Mouse (Mus musculus) small intestine, adult 2 months (tissue): ENCODE measurements around the gene Tef. TPM values are rescaled to one million over a fixed set of nuclear protein-coding genes. Genes with fewer than 3 reads are reported as not detected.

Source experiments
- H3K27ac ChIP-seq: fragments of 200-500 bp; 2 replicates; pipeline ENCODE4 v1.5.1; 2012; ENCODE audit warnings: low read depth, low read length, control low read depth, inconsistent platforms; ENCODE audit not compliant: insufficient read depth
- H3K27me3 ChIP-seq: fragments of 200-500 bp; 2 replicates; pipeline ENCODE4 v1.6.1; 2012; ENCODE audit warnings: mild to moderate bottlenecking, moderate library complexity, low read length, inconsistent platforms; ENCODE audit not compliant: control insufficient read depth, insufficient read depth
- H3K36me3 ChIP-seq: fragments of 200-500 bp; 2 replicates; pipeline ENCODE4 v1.6.1; 2012; ENCODE audit warnings: mild to moderate bottlenecking, low read length, control low read depth, inconsistent platforms; ENCODE audit not compliant: control insufficient read depth, insufficient read depth
- H3K4me1 ChIP-seq: fragments of 200-500 bp; 2 replicates; pipeline ENCODE4 v1.6.1; 2012; ENCODE audit warnings: low read length, inconsistent platforms, mixed read lengths; ENCODE audit not compliant: control insufficient read depth, insufficient read depth, insufficient read length
- H3K4me3 ChIP-seq: fragments of 200-500 bp; 2 replicates; pipeline ENCODE4 v1.5.1; 2012; ENCODE audit warnings: low read depth, mild to moderate bottlenecking, control low read depth, inconsistent platforms, low read length, moderate library complexity
- CTCF ChIP-seq: fragments of 200-500 bp; IDR thresholded peaks from 2 replicates; pipeline ENCODE4 v1.5.1; 2012; ENCODE audit warnings: low read depth, mild to moderate bottlenecking, control low read depth, inconsistent platforms, low read length, moderate library complexity, mixed read lengths; ENCODE audit not compliant: insufficient replicate concordance, insufficient read length; ENCODE audit errors: extremely low read depth
- POLR2A ChIP-seq: fragments of 200-500 bp; IDR thresholded peaks from 2 replicates; pipeline ENCODE4 v1.6.1; 2012; ENCODE audit warnings: low read depth, mild to moderate bottlenecking, control low read depth, inconsistent platforms, low read length, moderate library complexity
- WGBS: fragments of 180-500 bp; shearing (Covaris S2); methylation state at CpG from one replicate; pipeline ENCODE4 v1.1.7; 2018; 5-methylcytosine and 5-hydroxymethylcytosine counted together
- polyA plus RNA-seq: library from polyadenylated mRNA; depleted of rRNA; stranded (reverse); fragments of >200 nt; gene quantifications from 2 replicates; pipeline ENCODE4 v1.2.3, GENCODE M21; 2012

The Tef gene
- polyA plus RNA-seq, 1 experiment = 9.4 TPM

DNA sequence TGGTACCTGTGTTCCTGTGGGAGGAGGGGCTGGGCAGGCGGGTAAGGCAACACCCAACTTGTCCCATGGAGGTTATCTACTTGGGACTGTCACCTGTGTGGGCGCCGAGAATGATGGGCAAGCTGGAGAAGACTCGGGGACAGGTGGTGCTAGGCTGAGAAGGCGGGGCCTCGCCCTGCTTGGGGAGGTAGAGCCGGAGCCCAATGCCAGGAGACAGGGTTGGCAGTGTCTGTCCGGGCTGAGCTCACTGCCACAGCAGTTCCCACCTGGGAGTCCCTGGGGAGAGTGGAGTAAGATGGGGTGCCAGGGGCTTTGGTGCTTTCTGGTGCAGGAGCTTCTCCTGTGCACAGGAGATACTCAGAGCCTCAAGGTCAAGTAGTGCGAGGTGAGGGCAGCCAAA, 46.9 kb downstream of the Tef start:
- Histone ChIP-seq H3K27ac (no peak overlapping the region), H3K27me3 (no peaks in the 10 kb centered on the region), H3K4me1 (peaks cover 21% of the 10 kb centered on the region), H3K4me3 (no peak overlapping the region), H3K36me3 (peaks cover 54% of the 10 kb centered on the region)
- WGBS = 48% methylated on average over 9 of the region's 9 CpGs
- TF ChIP-seq POLR2A (no peak), CTCF (no peak)

DNA sequence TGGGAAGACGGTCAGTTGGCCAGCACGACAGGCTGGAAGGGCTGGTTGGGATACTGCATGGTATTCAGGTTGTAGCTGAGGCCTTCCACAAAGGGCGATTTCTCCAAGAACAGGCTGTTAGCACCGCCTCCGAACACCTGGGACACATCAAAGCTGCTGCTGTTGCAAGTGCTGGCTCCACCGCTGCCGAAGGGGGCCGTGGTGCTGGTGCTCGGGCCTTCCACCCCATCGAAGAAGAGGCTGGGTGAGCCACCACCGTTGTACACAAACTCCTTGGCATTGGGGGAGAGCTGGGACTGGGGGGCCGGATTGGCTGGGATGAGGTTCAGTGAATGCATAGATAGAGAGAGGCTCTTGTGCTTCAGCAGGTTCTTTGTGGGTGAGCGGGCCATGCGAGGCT, 48.5 kb downstream of the Tef start:
- no peaks in the 10 kb centered on the region for H3K27me3 ChIP-seq
- H3K27ac ChIP-seq = no peak overlapping the region
- H3K4me1 ChIP-seq = peaks cover 20% of the 10 kb centered on the region
- TF ChIP-seq POLR2A (no peak), CTCF (no peak)
- peaks cover 59% of the 10 kb centered on the region for H3K36me3 ChIP-seq
- WGBS = 83% methylated on average over 14 of the region's 14 CpGs
- H3K4me3 ChIP-seq = no peak overlapping the region

DNA sequence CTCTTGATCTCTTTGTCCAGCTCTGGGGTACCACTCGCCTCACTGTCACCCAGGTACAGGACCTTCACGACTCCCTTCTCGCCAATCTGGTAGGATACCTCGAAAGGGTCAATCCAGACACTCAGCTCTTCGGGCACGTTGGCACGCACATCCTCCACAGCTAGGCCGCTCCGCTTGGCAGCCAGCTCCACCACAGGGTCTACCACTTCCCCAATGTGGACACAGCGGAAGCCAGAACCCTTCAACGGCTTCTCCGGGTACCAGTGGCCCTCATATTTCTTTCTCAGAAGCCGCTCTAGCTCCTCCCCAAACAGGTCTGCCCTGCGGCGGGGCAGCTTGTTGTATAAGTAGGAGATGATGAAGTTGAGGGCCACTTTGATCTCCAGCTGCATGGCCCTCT, 49.2 kb downstream of the Tef start:
- Histone ChIP-seq H3K27ac (no peak overlapping the region), H3K27me3 (no peaks in the 10 kb centered on the region), H3K4me3 (no peak overlapping the region), H3K36me3 (peaks cover 59% of the 10 kb centered on the region), H3K4me1 (peaks cover 16% of the 10 kb centered on the region)
- 88% methylated on average over 15 of the region's 15 CpGs for WGBS
- TF ChIP-seq CTCF = no peak
- no peak for TF ChIP-seq POLR2A

DNA sequence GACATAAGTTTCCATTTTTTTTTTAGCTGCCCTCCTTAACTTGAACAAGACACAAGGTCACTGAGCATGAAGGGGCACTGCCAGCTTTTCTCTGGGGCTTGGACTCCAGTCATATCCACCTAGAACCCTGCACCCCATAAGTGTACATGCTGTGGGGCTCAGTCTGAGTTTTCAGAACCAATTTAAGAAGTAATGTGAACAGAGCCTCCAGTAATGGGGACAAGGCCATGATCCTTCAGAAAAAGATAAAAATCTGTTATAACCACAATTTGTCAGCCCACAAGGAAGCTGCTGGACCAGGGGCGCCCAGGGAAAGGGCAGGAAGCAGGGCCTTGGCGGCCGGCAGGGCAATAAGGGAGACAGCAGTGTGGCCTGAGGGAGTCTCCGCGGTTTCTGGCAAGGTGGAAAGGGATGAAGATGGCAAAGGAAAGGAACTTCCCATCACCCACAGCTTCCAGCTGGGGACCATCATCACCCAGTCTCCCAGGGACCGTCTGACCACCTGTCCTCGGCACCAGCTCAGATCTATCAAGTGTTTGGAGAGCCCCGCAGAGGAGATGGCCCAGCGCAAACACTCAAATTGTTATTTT, 50.3 kb downstream of the Tef start:
- Histone ChIP-seq H3K4me3 (no peak overlapping the region), H3K4me1 (peaks cover 11% of the 10 kb centered on the region)

DNA sequence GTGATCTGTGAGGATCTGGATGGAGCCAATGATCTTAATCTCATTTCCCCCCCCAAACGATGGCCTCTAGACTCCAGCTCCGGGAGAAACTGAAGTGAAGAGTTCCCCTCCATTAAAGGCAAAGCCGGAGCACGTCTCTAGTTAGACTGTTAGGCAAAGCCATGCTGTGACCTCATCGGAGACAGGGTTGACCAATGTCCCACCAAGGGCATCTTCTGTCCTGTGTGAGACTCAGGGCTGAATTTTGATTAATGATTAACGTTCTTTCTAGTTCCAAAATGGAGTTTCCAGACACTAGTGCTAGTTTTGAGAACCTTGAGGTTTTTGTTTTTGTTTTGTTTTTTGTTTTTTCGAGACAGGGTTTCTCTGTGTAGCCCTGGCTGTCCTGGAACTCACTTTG, 50.9 kb downstream of the Tef start:
- Histone ChIP-seq H3K27ac (no peak overlapping the region), H3K4me1 (peaks cover 9% of the 10 kb centered on the region), H3K36me3 (peaks cover 53% of the 10 kb centered on the region), H3K4me3 (no peak overlapping the region), H3K27me3 (no peaks in the 10 kb centered on the region)
- 65% methylated on average over 7 of the region's 7 CpGs for WGBS
- TF ChIP-seq POLR2A (no peak), CTCF (no peak)

More for the DNA sequence above, 50.3 kb downstream of the Tef start:
- TF ChIP-seq CTCF (no peak), POLR2A (no peak)
- Histone ChIP-seq H3K36me3 (peaks cover 58% of the 10 kb centered on the region), H3K27ac (no peak overlapping the region), H3K27me3 (no peaks in the 10 kb centered on the region)
- 85% methylated on average over 9 of the region's 9 CpGs for WGBS

DNA sequence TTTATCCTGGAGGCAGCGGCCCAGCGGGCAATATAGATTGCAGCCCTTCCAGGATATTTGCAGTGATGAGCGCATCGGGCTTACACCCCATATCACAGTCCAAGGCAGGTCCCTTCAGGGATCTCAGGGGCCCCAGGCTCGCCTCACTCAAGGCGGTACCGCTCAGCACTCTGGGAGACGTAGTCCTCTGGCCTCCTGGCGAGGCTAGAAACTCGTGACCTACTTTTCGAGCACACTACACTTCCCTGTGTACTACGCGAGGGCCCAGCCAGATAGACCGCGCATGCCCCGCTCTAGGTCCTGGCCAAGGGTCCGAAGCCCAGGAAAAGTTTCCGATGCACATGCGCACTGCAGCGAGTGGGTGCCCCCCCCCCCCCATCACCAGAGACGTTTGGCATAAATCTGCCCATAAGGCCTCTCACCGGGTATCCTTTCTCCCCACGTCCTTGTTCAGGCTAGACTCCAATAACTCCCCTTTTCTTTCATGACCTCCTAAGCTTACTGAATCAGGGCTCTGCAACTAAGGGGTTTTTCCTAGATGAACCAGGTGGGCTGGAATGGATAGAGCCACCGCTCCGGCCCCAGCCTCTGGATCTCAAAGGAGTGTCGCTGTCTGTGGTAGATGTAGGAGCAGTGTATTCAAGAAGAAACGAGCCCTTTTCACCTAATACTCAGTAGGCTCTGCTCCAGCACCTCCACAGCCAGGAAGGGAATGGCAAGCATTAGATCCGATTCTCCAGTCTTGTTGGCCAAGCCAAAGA, 54.0 kb downstream of the Tef start:
- under 1% methylated on average over 28 of the region's 28 CpGs for WGBS
- H3K36me3 ChIP-seq = peaks cover 26% of the 10 kb centered on the region
- peak overlapping the region; percentile 97 for H3K27ac ChIP-seq
- TF ChIP-seq CTCF = no peak
- no peak for TF ChIP-seq POLR2A
- H3K4me3 ChIP-seq = peak overlapping the region; percentile 88
- H3K4me1 ChIP-seq = peaks cover 11% of the 10 kb centered on the region
- no peaks in the 10 kb centered on the region for H3K27me3 ChIP-seq

DNA sequence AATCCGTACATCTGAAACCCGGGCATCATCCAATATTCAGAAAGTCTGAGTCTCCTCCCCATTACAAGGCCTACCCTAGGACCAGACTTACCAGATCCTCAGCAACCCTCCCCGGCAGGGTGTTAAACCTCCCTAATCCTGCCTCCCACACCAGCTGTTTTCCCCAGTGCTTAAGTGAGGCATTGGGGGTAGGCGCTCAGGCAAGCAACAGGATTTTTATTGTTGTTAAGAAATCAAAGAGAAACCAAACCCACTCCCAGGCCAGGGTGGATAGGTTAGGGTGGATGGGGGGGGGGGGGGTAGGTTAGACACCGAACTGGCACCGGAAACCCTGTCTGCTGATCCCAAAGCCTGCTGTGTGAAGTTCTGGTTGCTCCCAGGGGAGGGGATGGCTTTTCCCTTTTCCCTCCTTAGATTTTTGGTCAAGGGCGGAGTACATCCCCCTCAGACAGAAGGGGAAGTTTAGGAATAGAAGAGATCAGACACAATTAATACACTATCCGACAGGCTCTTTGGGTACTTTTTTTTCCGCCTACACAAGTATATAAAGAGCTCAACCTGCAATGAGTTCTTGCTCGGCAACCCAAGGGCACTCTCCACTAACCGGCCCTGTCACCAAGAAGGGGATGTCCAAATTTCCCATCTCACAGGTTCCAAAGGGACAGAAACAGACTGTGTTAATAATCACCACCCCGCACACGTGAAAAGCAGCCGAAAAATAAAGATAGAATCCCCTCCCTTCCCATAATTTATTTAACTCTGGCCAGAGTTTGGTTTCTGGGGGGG, 54.9 kb downstream of the Tef start:
- TF ChIP-seq POLR2A (no peak), CTCF (no peak)
- WGBS = under 1% methylated on average over 14 of the region's 14 CpGs
- peaks cover 11% of the 10 kb centered on the region for H3K4me1 ChIP-seq

More for the DNA sequence above, 54.9 kb downstream of the Tef start:
- Histone ChIP-seq H3K4me3 (peak overlapping the region; percentile 88), H3K27ac (peak overlapping the region; percentile 97), H3K36me3 (peaks cover 18% of the 10 kb centered on the region), H3K27me3 (no peaks in the 10 kb centered on the region)
